Mouse (Mus musculus) telencephalon, adult 2 months (tissue): ENCODE measurements around the gene Zfp217.

Experiments used
- DNase-seq: peaks from one replicate; pipeline ENCODE4 v3.0.0-alpha.2; 2011; ENCODE audit warnings: low read depth, low spot score

Zfp217 gene

GRCm38 (mm10) chr2:170159795-170160568 lies 12.1 kb upstream of the Zfp217 start:
- DNase-seq = no peak

GRCm38 (mm10) chr2:170158987-170159386 lies 11.1 kb upstream of the Zfp217 start:
- no peak for DNase-seq

GRCm38 (mm10) chr2:170158251-170158650 lies 10.3 kb upstream of the Zfp217 start:
- no peak for DNase-seq

- no peak for DNase-seq
These were observed 9.6 kb upstream of the Zfp217 start for GRCm38 (mm10) chr2:170157280-170158200.

GRCm38 (mm10) chr2:170155089-170155740 lies 7.3 kb upstream of the Zfp217 start:
- no peak for DNase-seq

GRCm38 (mm10) chr2:170154738-170155088 lies 6.8 kb upstream of the Zfp217 start:
- DNase-seq = no peak

GRCm38 (mm10) chr2:170154301-170154721 lies 6.4 kb upstream of the Zfp217 start:
- no peak for DNase-seq

GRCm38 (mm10) chr2:170153421-170154271 lies 5.7 kb upstream of the Zfp217 start:
- DNase-seq = no peak

GRCm38 (mm10) chr2:170152856-170153255 lies 5.0 kb upstream of the Zfp217 start:
- DNase-seq = no peak

GRCm38 (mm10) chr2:170152036-170152686 lies 4.3 kb upstream of the Zfp217 start:
- no peak for DNase-seq

- DNase-seq = no peak
These were observed 3.6 kb upstream of the Zfp217 start for GRCm38 (mm10) chr2:170151470-170151869.

GRCm38 (mm10) chr2:170148828-170149227 lies 925 bp upstream of the Zfp217 start:
- no peak for DNase-seq

GRCm38 (mm10) chr2:170147170-170147569 lies 733 bp downstream of the Zfp217 start:
- DNase-seq = no peak

- no peak for DNase-seq
These were observed 3.6 kb downstream of the Zfp217 start for GRCm38 (mm10) chr2:170144343-170144742.

- no peak for DNase-seq
These were observed 4.0 kb downstream of the Zfp217 start for GRCm38 (mm10) chr2:170143861-170144260.

GRCm38 (mm10) chr2:170142542-170142941 lies 5.4 kb downstream of the Zfp217 start:
- no peak for DNase-seq

- no peak for DNase-seq
These were observed 6.4 kb downstream of the Zfp217 start for GRCm38 (mm10) chr2:170141481-170141880.

- no peak for DNase-seq
These were observed 8.4 kb downstream of the Zfp217 start for GRCm38 (mm10) chr2:170139411-170140046.

GRCm38 (mm10) chr2:170136928-170137327 lies 11.0 kb downstream of the Zfp217 start:
- no peak for DNase-seq

GRCm38 (mm10) chr2:170135820-170136219 lies 12.1 kb downstream of the Zfp217 start:
- DNase-seq = no peak
